Mouse (Mus musculus) myocyte (in vitro differentiated cells): ENCODE data around the gene Trim21.

Experiments
- CEBPB ChIP-seq: IDR thresholded peaks from 2 replicates; pipeline ENCODE4 v1.6.1; 2011; ENCODE audit warnings: mild to moderate bottlenecking, moderate library complexity; ENCODE audit not compliant: poor library complexity, insufficient read depth, severe bottlenecking
- MAX ChIP-seq: IDR thresholded peaks from one replicate; pipeline ENCODE4 v1.6.1; 2011; ENCODE audit warnings: low read depth, mild to moderate bottlenecking, control low read depth
- MYOG ChIP-seq, 3 experiments: IDR thresholded peaks; one replicate each; pipeline ENCODE4 v1.6.1; 2011; ENCODE audit warnings: control low read depth in 2 of 3, low read depth in 2 of 3, mild to moderate bottlenecking in 2 of 3; ENCODE audit not compliant: insufficient read length in 2 of 3, control insufficient read depth in 1 of 3, insufficient read depth in 1 of 3
- POLR2A ChIP-seq: IDR thresholded peaks from one replicate; pipeline ENCODE4 v1.6.1; 2011; ENCODE audit warnings: low read depth, mild to moderate bottlenecking, control low read depth, moderate library complexity; ENCODE audit not compliant: insufficient read length
- POLR2AphosphoS2 ChIP-seq: IDR thresholded peaks from one replicate; pipeline ENCODE4 v1.6.1; 2011; ENCODE audit warnings: low read depth, control low read depth; ENCODE audit not compliant: insufficient read length
- REST ChIP-seq: IDR thresholded peaks from one replicate; pipeline ENCODE4 v1.6.1; 2011; ENCODE audit warnings: mild to moderate bottlenecking, control low read depth, moderate library complexity; ENCODE audit not compliant: insufficient read depth, insufficient read length
- SRF ChIP-seq: IDR thresholded peaks from one replicate; pipeline ENCODE4 v1.6.1; 2011; ENCODE audit warnings: low read depth; ENCODE audit not compliant: control insufficient read depth, insufficient read length
- TCF12 ChIP-seq: IDR thresholded peaks from one replicate; pipeline ENCODE4 v1.6.1; 2011; ENCODE audit warnings: mild to moderate bottlenecking, control low read depth; ENCODE audit not compliant: poor library complexity, insufficient read depth, severe bottlenecking
- TCF3 ChIP-seq: IDR thresholded peaks from one replicate; pipeline ENCODE4 v1.6.1; 2011; ENCODE audit warnings: low read depth, control low read depth; ENCODE audit not compliant: insufficient read length
- USF1 ChIP-seq: IDR thresholded peaks from one replicate; pipeline ENCODE4 v1.6.1; 2011; ENCODE audit warnings: low read depth, mild to moderate bottlenecking, control low read depth, moderate library complexity

DNA sequence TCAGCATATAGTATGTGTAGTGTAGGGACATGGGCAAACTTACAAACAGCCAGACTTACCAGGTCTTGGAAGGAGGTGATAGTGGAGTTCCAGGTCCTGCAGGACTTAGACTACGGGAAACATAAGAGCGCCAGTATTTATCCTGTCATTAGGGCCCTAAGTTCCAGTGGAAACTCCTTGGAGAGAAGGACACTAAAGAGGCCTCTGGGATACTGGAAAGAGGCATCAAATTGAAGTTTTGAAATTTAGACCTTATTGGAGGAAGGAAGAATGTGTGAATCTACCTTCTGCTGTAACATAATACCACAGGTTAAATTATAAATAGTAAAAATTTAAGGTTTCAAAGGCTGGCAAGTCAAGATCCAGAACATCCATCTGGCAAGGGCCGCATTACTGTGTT lies 26.5 kb upstream of the Trim21 start, which contains the start of gene Olfr551:
- no peak for TF ChIP-seq USF1
- no peak for TF ChIP-seq MAX
- no peak for TF ChIP-seq POLR2A
- no peak for TF ChIP-seq MYOG (IDR thresholded peaks at IDR 0.05; ENCODE audit: control insufficient read depth in 1 of 3, insufficient read depth in 1 of 3, insufficient read length in 2 of 3, low read depth in 2 of 3)
- no peak for TF ChIP-seq POLR2AphosphoS2
- no peak for TF ChIP-seq SRF
- no peak for TF ChIP-seq REST
- TF ChIP-seq CEBPB, result no peak
- no peak for TF ChIP-seq TCF12
- no peak for TF ChIP-seq TCF3
